Comparison of ENCODE assay signal across 9 mouse cellular contexts in genomic region chr1:157465194-157465593, GRCm38 (mm10). TPM values are rescaled to one million over a fixed set of nuclear protein-coding genes. Genes with fewer than 3 reads are reported as not detected.
DNase-seq lines count a peak whose midpoint lies in the region; ATAC-seq and TF ChIP-seq lines count a peak whose summit lies in the region.
"Had no signal": no experiment of that assay in that cellular context is flagged by ENCODE, and none has a peak within 500 bp of the region (broad histone marks: within the 10 kb centered on the region; RNA-seq: fewer than 3 reads in every experiment).

No protein-coding gene starts in this region.

- peak; percentile 7 for DNase-seq in cerebellum, adult 9-11 months
- DNase-seq in cerebellum, adult 11-12 months = no peak
- peak; percentile 39 for DNase-seq in limb, embryonic 11.5 days (ENCODE audit: low spot score)
- DNase-seq in limb, embryonic 10.5 days (ENCODE audit: low spot score) = no peak
- peak; percentile 51 for DNase-seq in adrenal gland, adult 2 months
- DNase-seq in kidney, postnatal 0 days (ENCODE audit: low spot score) = no peak
- peak; percentile 67 for DNase-seq in retina, embryonic 14.5 days (ENCODE audit: low spot score)
- no peak for DNase-seq in spleen, postnatal 36 days (ENCODE audit: low spot score in 2 of 2)

- no peak overlapping the region for H3K4me2 ChIP-seq in limb, embryonic 11.5 days (ENCODE audit: low read depth, severe bottlenecking)
- H3K4me2 ChIP-seq in kidney, postnatal 0 days (ENCODE audit: low read length) = no peak overlapping the region
- H3K4me2 ChIP-seq: limb, embryonic 13.5 days had no signal

- H3K27me3 ChIP-seq in limb, embryonic 11.5 days (ENCODE audit: control insufficient read depth, insufficient read depth, low read length) = no peaks in the 10 kb centered on the region
- H3K27me3 ChIP-seq in limb, embryonic 10.5 days (ENCODE audit: low read depth, poor library complexity, severe bottlenecking) = no peaks in the 10 kb centered on the region
- no peaks in the 10 kb centered on the region for H3K27me3 ChIP-seq in kidney, postnatal 0 days (ENCODE audit: insufficient read depth, low read length)
- H3K27me3 ChIP-seq: limb, embryonic 13.5 days had no signal

- no peak overlapping the region for H3K4me3 ChIP-seq in limb, embryonic 11.5 days (ENCODE audit: low read depth, low read length)
- H3K4me3 ChIP-seq in limb, embryonic 10.5 days = no peak overlapping the region
- H3K4me3 ChIP-seq in kidney, postnatal 0 days (replicated peaks; ENCODE audit: low read depth, low read length) = no peak overlapping the region
- H3K4me3 ChIP-seq: limb, embryonic 13.5 days had no signal

- no peaks in the 10 kb centered on the region for H3K9me3 ChIP-seq in limb, embryonic 11.5 days (ENCODE audit: control insufficient read depth, low read length)
- no peaks in the 10 kb centered on the region for H3K9me3 ChIP-seq in limb, embryonic 10.5 days (replicated peaks)
- no peaks in the 10 kb centered on the region for H3K9me3 ChIP-seq in kidney, postnatal 0 days (replicated peaks; ENCODE audit: low read length)
- H3K9me3 ChIP-seq: limb, embryonic 13.5 days had no signal

- ATAC-seq in limb, embryonic 11.5 days (ENCODE audit: insufficient number of reproducible peaks, low FRiP score, low TSS enrichment, low read depth) = no peak
- ATAC-seq in kidney, postnatal 0 days (replicated peaks; ENCODE audit: low FRiP score, low read depth) = no peak

- peak; percentile 65 for TF ChIP-seq CTCF in kidney, postnatal 0 days (IDR thresholded peaks at IDR 0.05; ENCODE audit: low read depth)

- no peaks in the 10 kb centered on the region for H3K4me1 ChIP-seq in limb, embryonic 11.5 days (ENCODE audit: control insufficient read depth, insufficient read depth, low read length)
- no peaks in the 10 kb centered on the region for H3K4me1 ChIP-seq in limb, embryonic 10.5 days
- no peaks in the 10 kb centered on the region for H3K4me1 ChIP-seq in kidney, postnatal 0 days (replicated peaks; ENCODE audit: insufficient read depth, low read length)
- H3K4me1 ChIP-seq: limb, embryonic 13.5 days had no signal

- WGBS in limb, embryonic 11.5 days = 80% methylated on average over 3 of the region's 3 CpGs
- 82% methylated on average over 3 of the region's 3 CpGs for WGBS in limb, embryonic 10.5 days
- WGBS in kidney, postnatal 0 days = 82% methylated on average over 3 of the region's 3 CpGs

- no peaks in the 10 kb centered on the region for H3K36me3 ChIP-seq in limb, embryonic 11.5 days (ENCODE audit: control insufficient read depth, insufficient read depth, low read length)
- H3K36me3 ChIP-seq in limb, embryonic 10.5 days = no peaks in the 10 kb centered on the region
- H3K36me3 ChIP-seq in kidney, postnatal 0 days (ENCODE audit: insufficient read depth, low read length) = no peaks in the 10 kb centered on the region
- H3K36me3 ChIP-seq: limb, embryonic 13.5 days had no signal

- no peak overlapping the region for H3K9ac ChIP-seq in limb, embryonic 11.5 days (ENCODE audit: low read length)
- H3K9ac ChIP-seq in kidney, postnatal 0 days (ENCODE audit: low read depth, low read length) = no peak overlapping the region
- H3K9ac ChIP-seq: limb, embryonic 13.5 days had no signal

- no peak overlapping the region for H3K27ac ChIP-seq in limb, embryonic 11.5 days (replicated peaks; ENCODE audit: low read depth, low read length)
- no peak overlapping the region for H3K27ac ChIP-seq in limb, embryonic 10.5 days
- H3K27ac ChIP-seq in kidney, postnatal 0 days = no peak overlapping the region
- H3K27ac ChIP-seq: limb, embryonic 13.5 days had no signal

RNA-seq across cellular contexts. Expression of gene Cryzl2, which starts 6.8 kb away (rescaled TPM):
- 6.4 and 8.6 TPM in 2 replicates for polyA plus RNA-seq in limb, embryonic 11.5 days (2014; fragmentation: Nextera tagmentation; extraction: Ambion mirVana)
- 4.6 and 7.6 TPM in 2 replicates for polyA plus RNA-seq in limb, embryonic 10.5 days (2016; fragmentation: Nextera tagmentation; extraction: Ambion mirVana)
- 10 to 100 TPM; 39.9 to 50.3 TPM for total RNA-seq in adrenal gland, adult 2 months (2021)
- polyA plus RNA-seq in adrenal gland, adult 2 months (2012; rRNA removed) = 42.7 and 51.2 TPM in 2 replicates
- polyA plus RNA-seq in kidney, postnatal 0 days (2015; fragmentation: Nextera tagmentation; extraction: Ambion mirVana) = 46.9 and 58.5 TPM in 2 replicates

RNA-seq across cellular contexts. Expression of gene Sec16b, which starts 41.3 kb away (rescaled TPM):
- polyA plus RNA-seq in limb, embryonic 11.5 days (2014; fragmentation: Nextera tagmentation; extraction: Ambion mirVana) = 0.84 and 1.3 TPM in 2 replicates
- 0.64 and 0.79 TPM in 2 replicates for polyA plus RNA-seq in limb, embryonic 10.5 days (2016; fragmentation: Nextera tagmentation; extraction: Ambion mirVana)
- 1 to 10 TPM in 1 of 2 experiments, under 1 TPM in 1; 0.78 to 1.2 TPM for total RNA-seq in adrenal gland, adult 2 months (2021)
- polyA plus RNA-seq in adrenal gland, adult 2 months (2012; rRNA removed) = 1.00 and 1.1 TPM in 2 replicates
- polyA plus RNA-seq in kidney, postnatal 0 days (2015; fragmentation: Nextera tagmentation; extraction: Ambion mirVana) = 1.8 and 2.2 TPM in 2 replicates

RNA-seq across cellular contexts. Expression of gene Rasal2, which starts 52.8 kb away (rescaled TPM):
- 7.0 and 8.0 TPM in 2 replicates for polyA plus RNA-seq in limb, embryonic 11.5 days (2014; fragmentation: Nextera tagmentation; extraction: Ambion mirVana)
- polyA plus RNA-seq in limb, embryonic 10.5 days (2016; fragmentation: Nextera tagmentation; extraction: Ambion mirVana) = 5.8 and 6.2 TPM in 2 replicates
- 10 to 100 TPM; 13.0 to 13.7 TPM for total RNA-seq in adrenal gland, adult 2 months (2021)
- polyA plus RNA-seq in adrenal gland, adult 2 months (2012; rRNA removed) = 1.4 and 1.6 TPM in 2 replicates
- polyA plus RNA-seq in kidney, postnatal 0 days (2015; fragmentation: Nextera tagmentation; extraction: Ambion mirVana) = 7.5 and 9.5 TPM in 2 replicates

Comparison
In these comparisons a context has a peak if more than half of its experiments do, and no peak if none do; other contexts are left out.
1. DNase-seq: peak in cerebellum, adult 9-11 months (single experiment), limb, embryonic 11.5 days (single experiment), adrenal gland, adult 2 months (single experiment) and retina, embryonic 14.5 days (single experiment); none in cerebellum, adult 11-12 months (single experiment), limb, embryonic 10.5 days (single experiment), kidney, postnatal 0 days (single experiment) and spleen, postnatal 36 days (0 of 2).